Mouse (Mus musculus) bone marrow, adult 2 months (tissue): ENCODE data around the gene Polrmt.

Experiments
- CTCF ChIP-seq: fragments of 200-500 bp; IDR thresholded peaks from 2 replicates; pipeline ENCODE4 v1.5.1; 2011; ENCODE audit warnings: low read length, control low read depth; ENCODE audit not compliant: control insufficient read depth, insufficient read depth
- POLR2A ChIP-seq: fragments of 200-500 bp; IDR thresholded peaks from 2 replicates; pipeline ENCODE4 v1.6.1; 2011; ENCODE audit warnings: low read depth, mild to moderate bottlenecking, control low read depth, low read length, borderline replicate concordance; ENCODE audit not compliant: control insufficient read depth

GRCm38 (mm10) chr10:79755854-79756253, 9.5 kb upstream of the Polrmt start:
- no peak for TF ChIP-seq POLR2A
- no peak for TF ChIP-seq CTCF
